Mouse (Mus musculus) ZHBTc4 (cell line): ENCODE data around the gene Fgf4.

Source experiments
- DNase-seq: peaks from one replicate; pipeline ENCODE4 v3.0.0-alpha.2; 2011; ENCODE audit warnings: low read depth, low spot score

Fgf4 gene

DNA sequence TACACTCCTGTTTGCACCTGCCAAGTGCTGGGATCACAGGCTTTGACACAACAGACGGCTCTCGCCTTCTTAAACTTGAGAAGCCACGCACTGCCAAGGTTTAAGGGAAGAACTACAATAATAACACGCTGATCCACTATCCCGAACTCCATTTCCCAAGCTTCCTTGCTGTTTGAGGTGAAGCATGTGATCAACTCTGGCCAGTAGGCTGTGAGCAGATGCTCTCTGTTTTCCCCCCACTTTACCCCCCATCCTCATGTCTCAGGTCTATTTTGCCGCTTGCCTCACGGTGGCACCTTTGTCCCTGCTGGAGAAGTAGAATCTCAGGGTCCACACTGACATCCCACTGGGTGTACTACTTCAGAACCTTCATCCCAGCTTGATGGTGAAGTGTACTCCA lies 61.5 kb downstream of the Fgf4 start:
- peak; percentile 81 for DNase-seq

- DNase-seq: no peak
Measured at GRCm38 (mm10) chr7:144911121-144911520, 64.0 kb downstream of the Fgf4 start.

GRCm38 (mm10) chr7:144912897-144913296 lies 65.7 kb downstream of the Fgf4 start:
- DNase-seq: no peak

DNA sequence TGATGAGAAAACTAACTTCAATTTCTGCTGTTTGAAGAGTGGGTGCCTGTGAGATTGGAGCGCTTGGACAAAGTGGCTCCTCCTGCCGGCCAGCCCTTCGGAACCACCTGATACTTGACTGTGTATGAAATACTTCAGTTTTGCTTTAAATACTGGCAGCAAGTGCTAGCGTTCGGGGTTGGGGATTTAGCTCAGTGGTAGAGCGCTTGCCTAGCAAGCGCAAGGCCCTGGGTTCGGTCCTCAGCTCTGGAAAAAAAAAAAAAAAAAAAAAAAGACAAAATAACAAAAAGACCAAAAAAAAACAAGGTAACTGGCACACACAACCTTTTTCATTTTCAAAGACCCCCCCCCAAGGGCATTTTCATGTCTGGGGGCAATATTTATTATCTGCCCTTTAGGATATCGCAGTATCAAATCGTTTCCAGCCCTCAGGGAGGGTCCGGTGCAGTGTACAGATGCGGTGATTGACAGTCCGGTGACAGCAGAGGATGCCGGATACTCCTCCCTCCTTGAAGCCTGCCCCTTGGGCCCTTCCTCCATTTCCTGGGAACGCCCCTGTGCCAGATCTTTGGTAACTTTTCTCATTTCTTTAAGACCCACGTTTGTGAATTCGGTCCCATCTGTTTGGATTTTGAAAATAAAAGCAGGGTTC lies 67.3 kb downstream of the Fgf4 start:
- DNase-seq: peak; percentile 35
